Mouse (Mus musculus) midbrain, postnatal 0 days (tissue): ENCODE measurements around the gene Mmd2. TPM values are rescaled to one million over a fixed set of nuclear protein-coding genes. Genes with fewer than 3 reads are reported as not detected.

Experiments
- ATAC-seq: fragments of 200-750 bp; cut with Nextera tagmentation; 2 replicates; pipeline ENCODE4 v1.8.0; 2017; ENCODE audit warnings: moderate number of reproducible peaks, mild to moderate bottlenecking, moderate TSS enrichment, moderate library complexity; ENCODE audit not compliant: low FRiP score
- DNase-seq: peaks from one replicate; pipeline ENCODE4 v3.0.0-alpha.2; 2015; ENCODE audit warnings: low spot score
- H3K27ac ChIP-seq: fragments of 300-500 bp; sonication (generic); 2 replicates; pipeline ENCODE4 v1.5.1; 2014; ENCODE audit warnings: low read depth, mild to moderate bottlenecking, low read length, mixed read lengths
- H3K27me3 ChIP-seq: fragments of 300-500 bp; sonication (generic); 2 replicates; pipeline ENCODE4 v1.6.1; 2014; ENCODE audit warnings: low read length, control low read depth, mixed read lengths; ENCODE audit not compliant: insufficient read depth
- H3K36me3 ChIP-seq: fragments of 300-500 bp; sonication (generic); 2 replicates; pipeline ENCODE4 v1.6.1; 2014; ENCODE audit warnings: low read length, control low read depth, mixed read lengths; ENCODE audit not compliant: insufficient read depth
- H3K4me1 ChIP-seq: fragments of 300-500 bp; sonication (generic); 2 replicates; pipeline ENCODE4 v1.6.1; 2014; ENCODE audit warnings: mild to moderate bottlenecking, control low read depth, antibody characterized with exemption, low read length, mixed read lengths; ENCODE audit not compliant: insufficient read depth
- H3K4me2 ChIP-seq: fragments of 300-500 bp; sonication (generic); 2 replicates; pipeline ENCODE4 v1.6.1; 2014; ENCODE audit warnings: low read depth, mild to moderate bottlenecking, low read length, mixed read lengths; ENCODE audit not compliant: poor library complexity, severe bottlenecking
- H3K4me3 ChIP-seq: fragments of 300-500 bp; sonication (generic); 2 replicates; pipeline ENCODE4 v1.5.1; 2014; ENCODE audit warnings: low read depth, mild to moderate bottlenecking, low read length, moderate library complexity
- H3K9ac ChIP-seq: fragments of 300-500 bp; sonication (generic); replicated peaks from 2 replicates; pipeline ENCODE4 v1.6.1; 2014; ENCODE audit warnings: mild to moderate bottlenecking, low read length, moderate library complexity, mixed read lengths; ENCODE audit not compliant: poor library complexity, severe bottlenecking
- H3K9me3 ChIP-seq: fragments of 300-500 bp; sonication (generic); 2 replicates; pipeline ENCODE4 v1.6.1; 2016; ENCODE audit warnings: low read length, control low read depth
- CTCF ChIP-seq: IDR thresholded peaks from 2 replicates; pipeline ENCODE4 v1.5.1; 2016; ENCODE audit warnings: antibody characterized with exemption, mild to moderate bottlenecking
- WGBS: fragments of 180-500 bp; shearing (Covaris S2); extraction: QIAGEN DNeasy Blood & Tissue Kit; methylation state at CpG from one replicate; pipeline ENCODE4 v1.1.7; 2014; 5-methylcytosine and 5-hydroxymethylcytosine counted together
- polyA plus RNA-seq: library from polyadenylated mRNA; unstranded; fragments of >200 nt; fragmentation: Nextera tagmentation; extraction: Ambion mirVana; gene quantifications from 2 replicates; pipeline ENCODE4 v1.2.1, GENCODE M21; 2015
- total RNA-seq: library from RNA; depleted of rRNA; stranded (reverse); fragments of >200 nt; gene quantifications from 2 replicates; pipeline ENCODE4 v1.2.3, GENCODE M21; 2014

Gene Mmd2
- total and polyA plus RNA-seq, 2 experiments from 2014 or later: 120 to 153 TPM

DNA sequence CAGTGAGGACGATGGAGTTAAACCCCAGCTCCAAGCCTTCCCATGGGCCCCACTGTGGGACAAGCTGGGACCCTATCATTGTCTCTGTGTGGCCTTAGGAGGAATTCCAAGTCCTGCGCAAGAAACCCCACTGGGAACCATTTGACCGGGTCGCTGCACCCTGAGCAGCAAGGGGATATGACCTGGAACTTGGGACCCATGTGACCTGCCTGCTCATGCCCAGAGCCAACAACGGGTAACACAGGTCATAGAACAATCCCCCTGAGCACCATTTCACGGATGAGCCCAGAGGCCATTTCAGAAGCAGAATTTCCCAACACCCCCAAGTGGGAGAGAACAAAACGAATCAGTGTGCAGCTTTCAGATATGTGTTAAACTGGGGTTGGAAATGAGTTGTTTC, 4.2 kb downstream of the Mmd2 start:
- Histone ChIP-seq H3K27me3 (no peaks in the 10 kb centered on the region), H3K36me3 (no peaks in the 10 kb centered on the region), H3K27ac (no peak overlapping the region), H3K4me1 (no peaks in the 10 kb centered on the region), H3K4me2 (0 out of 2 replicates have a peak overlapping the region, but pooled peaks have one; percentile 6), H3K9me3 (no peaks in the 10 kb centered on the region), H3K4me3 (no peak overlapping the region), H3K9ac (no peak overlapping the region)
- TF ChIP-seq CTCF: no peak
- 78% methylated on average over 7 of the region's 7 CpGs for WGBS
- ATAC-seq (no peak), DNase-seq (no peak)

DNA sequence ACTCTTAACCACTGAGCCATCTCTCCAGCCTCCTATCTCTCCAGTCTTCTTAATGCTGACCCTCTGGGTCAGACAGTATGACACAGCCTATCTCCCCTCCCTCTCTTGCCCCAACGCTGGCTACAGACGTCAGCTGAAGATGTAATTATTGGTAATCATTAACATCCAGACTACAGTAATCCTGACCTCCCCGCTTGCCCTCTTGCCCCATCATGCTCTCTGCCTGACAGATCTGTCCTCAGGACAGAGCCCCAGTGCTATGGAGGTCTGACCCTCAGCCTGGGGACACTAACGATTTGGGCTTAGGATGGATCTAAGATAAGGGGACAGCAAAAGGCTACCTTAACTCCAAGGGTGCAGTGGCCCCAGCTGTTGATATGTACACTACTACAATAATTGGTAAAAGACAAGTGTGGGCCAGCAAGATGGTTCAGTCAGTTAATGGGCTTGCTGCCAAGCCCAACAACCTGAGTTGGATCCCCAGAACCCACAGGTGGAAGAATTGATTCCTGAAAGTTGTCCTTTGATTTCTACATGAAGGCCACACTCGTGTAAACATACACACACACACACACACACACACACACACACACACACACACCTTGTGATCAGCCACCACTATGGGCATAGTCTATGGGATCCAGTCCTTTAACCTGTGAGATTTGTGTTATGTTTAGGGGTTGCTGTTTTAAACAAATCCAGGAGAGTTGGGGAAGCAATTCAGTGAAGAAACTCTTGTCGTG, 10.8 kb downstream of the Mmd2 start:
- no peaks in the 10 kb centered on the region for H3K4me1 ChIP-seq
- ATAC-seq (no peak), DNase-seq (no peak)
- H3K9ac ChIP-seq: no peak overlapping the region
- H3K4me3 ChIP-seq: no peak overlapping the region
- 86% methylated on average over 6 of the region's 6 CpGs for WGBS
- H3K27me3 ChIP-seq: no peaks in the 10 kb centered on the region
- H3K4me2 ChIP-seq: no peak overlapping the region
- no peaks in the 10 kb centered on the region for H3K36me3 ChIP-seq
- no peak overlapping the region for H3K27ac ChIP-seq
- TF ChIP-seq CTCF: no peak
- H3K9me3 ChIP-seq: no peaks in the 10 kb centered on the region

DNA sequence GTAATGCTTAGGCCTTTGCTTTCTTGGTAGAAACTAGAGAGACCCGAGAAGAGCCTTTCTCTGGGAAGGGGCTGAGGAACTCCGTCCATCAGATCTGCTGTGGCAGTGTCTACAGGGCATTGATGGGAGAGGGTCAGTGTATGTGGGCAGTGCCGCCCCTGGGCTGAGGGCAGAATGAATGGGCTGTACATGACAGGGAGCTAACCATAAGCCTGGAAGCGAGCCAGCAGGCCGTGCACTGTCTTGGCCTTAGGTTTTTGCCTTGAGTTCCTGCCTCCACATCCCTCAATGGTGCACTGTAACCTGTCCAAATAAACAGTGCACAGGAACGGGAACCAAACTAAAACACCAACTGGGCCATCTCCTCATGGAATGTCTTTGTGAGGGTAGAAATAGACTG, 11.9 kb downstream of the Mmd2 start:
- ATAC-seq: no peak
- DNase-seq: no peak
- H3K27ac ChIP-seq: no peak overlapping the region

DNA sequence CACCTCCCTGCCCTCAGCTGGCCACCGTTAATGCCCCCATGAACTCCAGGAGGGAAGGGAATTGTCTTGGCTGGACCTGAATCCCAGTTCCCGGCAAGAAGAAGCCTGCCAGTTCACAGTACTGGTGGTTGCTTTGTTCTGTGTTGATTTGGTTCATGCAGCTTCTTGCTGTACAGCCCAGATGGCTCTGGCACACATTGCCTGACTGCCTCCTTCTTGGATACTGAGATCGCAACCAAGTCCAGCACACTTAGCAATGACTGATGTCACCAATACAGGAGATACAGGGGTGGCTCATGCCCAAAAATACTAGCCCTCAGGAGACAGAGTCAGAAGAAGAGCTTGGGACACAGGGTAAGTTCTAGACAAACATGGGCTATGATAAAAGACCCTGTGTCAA, 12.9 kb downstream of the Mmd2 start:
- no peaks in the 10 kb centered on the region for H3K4me1 ChIP-seq
- H3K36me3 ChIP-seq: no peaks in the 10 kb centered on the region
- H3K4me3 ChIP-seq: no peak overlapping the region
- ATAC-seq (no peak), DNase-seq (peak; percentile 69)
- no peak overlapping the region for H3K9ac ChIP-seq
- H3K4me2 ChIP-seq: no peak overlapping the region
- H3K27ac ChIP-seq: no peak overlapping the region
- H3K9me3 ChIP-seq: no peaks in the 10 kb centered on the region
- no peak for TF ChIP-seq CTCF
- H3K27me3 ChIP-seq: no peaks in the 10 kb centered on the region
- WGBS: 80% methylated on average over 3 of the region's 3 CpGs

More for the DNA sequence above, 11.9 kb downstream of the Mmd2 start:
- H3K4me2 ChIP-seq: no peak overlapping the region
- 82% methylated on average over 6 of the region's 6 CpGs for WGBS
- TF ChIP-seq CTCF: no peak
- no peaks in the 10 kb centered on the region for H3K4me1 ChIP-seq
- no peaks in the 10 kb centered on the region for H3K27me3 ChIP-seq
- no peak overlapping the region for H3K9ac ChIP-seq
- H3K9me3 ChIP-seq: no peaks in the 10 kb centered on the region
- no peak overlapping the region for H3K4me3 ChIP-seq
- no peaks in the 10 kb centered on the region for H3K36me3 ChIP-seq

DNA sequence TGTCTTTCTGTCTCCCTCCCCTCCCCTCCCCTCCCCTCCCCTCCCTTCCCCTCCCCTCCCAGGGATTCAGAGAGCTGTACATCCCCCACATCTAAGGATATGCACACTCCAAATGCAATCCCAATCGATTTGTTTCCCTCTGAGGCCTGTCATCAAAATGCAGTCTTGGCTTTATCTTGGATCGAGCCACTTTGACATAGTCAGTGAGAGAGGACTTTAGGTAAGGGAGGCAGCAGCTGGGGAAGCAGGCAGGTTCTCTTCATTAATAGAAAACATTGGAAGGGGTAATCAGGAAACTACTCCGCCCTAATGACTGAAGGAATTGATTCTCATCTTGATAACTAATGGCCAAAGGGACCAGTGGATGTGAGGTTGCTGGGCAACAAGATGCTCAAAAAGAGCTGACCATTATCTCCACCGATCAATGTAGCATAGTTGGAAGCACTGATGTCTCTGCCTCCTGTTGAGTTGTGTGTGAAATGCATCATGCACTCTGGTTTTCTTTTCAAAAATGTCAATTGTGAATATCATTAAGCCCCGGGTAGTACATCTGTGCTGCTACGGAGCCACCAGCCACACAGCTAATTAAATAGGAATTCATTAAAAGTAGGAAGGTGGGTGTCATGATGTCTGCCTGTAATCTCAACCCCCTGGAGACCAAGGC, 17.5 kb downstream of the Mmd2 start:
- Histone ChIP-seq H3K4me2 (no peak overlapping the region), H3K9ac (no peak overlapping the region), H3K27ac (peak overlapping the region; percentile 43; the same call in 1 of the 2 replicates), H3K9me3 (no peaks in the 10 kb centered on the region), H3K27me3 (no peaks in the 10 kb centered on the region), H3K4me3 (no peak overlapping the region), H3K4me1 (0 out of 2 replicates have a peak, but pooled peaks cover 3% of the 10 kb centered on the region), H3K36me3 (peaks cover under 1% of the 10 kb centered on the region; the same call in 1 of the 2 replicates)
- 0 out of 2 replicates have a peak, but pooled peaks have one; percentile 13 for TF ChIP-seq CTCF
- WGBS: 38% methylated on average over 6 of the region's 6 CpGs
- DNase-seq (peak; percentile 38), ATAC-seq (no peak)

DNA sequence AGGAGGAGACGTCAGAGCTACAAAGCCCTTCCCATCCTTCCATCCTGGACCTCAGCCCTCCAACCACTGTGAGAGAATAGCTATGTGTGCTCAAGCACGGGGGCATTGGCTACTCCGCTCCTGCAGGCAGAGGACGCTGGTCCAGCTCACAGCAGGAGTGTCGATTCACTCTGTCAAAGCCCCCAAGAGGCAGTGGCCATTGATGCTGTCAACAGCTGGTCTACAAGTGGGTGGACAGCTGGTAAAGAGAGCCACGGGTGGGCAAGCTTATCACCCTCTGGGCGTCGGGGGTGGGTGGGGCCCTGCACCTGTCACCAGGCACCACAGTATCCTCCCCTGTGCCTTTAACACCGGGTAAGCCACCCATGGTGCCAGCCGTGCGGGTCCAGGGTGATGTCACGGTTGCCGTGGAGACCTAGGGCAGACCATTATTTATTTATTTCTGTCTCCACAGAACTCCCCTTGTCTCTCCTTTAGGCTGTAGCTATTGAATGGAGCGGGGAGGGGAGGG, 24.9 kb downstream of the Mmd2 start:
- Histone ChIP-seq H3K27me3 (no peaks in the 10 kb centered on the region), H3K4me3 (no peak overlapping the region), H3K9me3 (no peaks in the 10 kb centered on the region), H3K9ac (no peak overlapping the region), H3K36me3 (peaks cover 5% of the 10 kb centered on the region), H3K4me1 (peaks cover 9% of the 10 kb centered on the region; the same call in 1 of the 2 replicates), H3K27ac (peak overlapping the region; percentile 72), H3K4me2 (peak overlapping the region; percentile 32)
- 17% methylated on average over 14 of the region's 14 CpGs for WGBS
- TF ChIP-seq CTCF: peak; percentile 49
- DNase-seq (peak; percentile 90), ATAC-seq (peak; percentile 91)
